Mouse (Mus musculus) T-helper 1 cell (primary cell): Measurements from ENCODE around the gene Usp29.
"Not testable (repeated sequence)": the region's sequence is repeated elsewhere in the genome, so short reads cannot be mapped to it uniquely, and the experiment has no call there.

Experiments used
- in situ Hi-C: fragments of 300-600 bp; cut with MboI, MseI; formaldehyde crosslinking; loops from one replicate; pipeline ENCODE4 v1.15.1; 2025; ENCODE audit warnings: high pct_unique_total_duplicates

The Usp29 gene

DNA sequence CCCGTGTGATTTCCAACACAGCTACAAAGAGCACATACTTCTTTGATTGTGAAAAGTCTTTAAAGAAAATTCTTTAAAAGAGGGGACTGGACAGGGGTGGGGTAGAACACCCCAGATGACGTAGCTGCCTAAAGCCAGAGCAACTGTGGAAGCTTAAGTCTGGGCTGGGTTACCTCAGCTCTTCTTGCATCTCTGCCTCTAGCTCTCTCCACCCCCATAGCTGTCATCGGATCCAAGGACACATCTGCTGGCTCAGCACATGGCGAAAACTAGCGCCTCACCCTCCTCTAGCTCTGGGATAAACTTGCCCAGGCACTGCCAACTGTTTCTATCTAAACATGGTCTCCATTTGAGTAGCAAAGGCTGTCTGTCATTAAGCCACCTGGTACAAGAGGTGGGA, 34.9 kb downstream of the Usp29 start:
- in situ Hi-C loops = no loop called here

GRCm38 (mm10) chr7:6770286-6770685, 39.9 kb downstream of the Usp29 start:
- in situ Hi-C loops = no loop called here

- in situ Hi-C loops = not testable (repeated sequence)
Measured at GRCm38 (mm10) chr7:6773865-6774413, 43.6 kb downstream of the Usp29 start.

DNA sequence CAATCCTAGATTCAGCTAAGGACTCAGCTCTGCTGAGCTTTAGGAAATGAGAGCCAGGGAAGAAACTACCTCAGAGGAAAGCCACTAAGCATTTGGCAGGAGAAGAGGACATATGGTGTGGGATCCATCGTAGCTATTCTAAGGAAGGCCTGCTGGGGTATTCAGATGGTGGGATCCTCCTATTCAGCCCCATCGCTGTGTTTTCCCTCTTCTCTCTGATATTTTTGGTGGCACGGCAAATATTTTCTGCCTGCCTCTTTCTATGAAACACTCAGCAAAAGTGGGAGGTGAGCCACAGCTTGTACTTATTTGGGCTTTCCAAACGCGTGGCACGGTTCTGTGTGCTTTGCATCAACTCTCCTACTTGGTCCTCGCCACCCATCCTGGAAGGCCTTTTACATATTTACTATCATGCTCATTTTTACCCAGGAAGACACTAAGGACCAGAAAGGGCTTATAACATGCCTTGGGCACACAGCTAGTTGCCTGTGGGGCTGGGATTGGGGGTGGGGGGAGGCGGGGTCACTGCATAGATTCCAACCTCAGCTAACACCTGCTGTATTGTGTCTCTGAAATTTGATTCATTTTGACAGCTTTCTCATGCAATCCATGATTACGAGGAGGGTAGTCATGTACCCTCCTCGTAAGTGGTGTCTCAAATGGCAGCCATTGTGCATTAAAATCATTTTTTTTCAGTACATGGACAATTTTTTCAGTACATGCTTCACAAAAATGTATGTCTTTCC, 46.1 kb downstream of the Usp29 start:
- in situ Hi-C loops = no loop called here

DNA sequence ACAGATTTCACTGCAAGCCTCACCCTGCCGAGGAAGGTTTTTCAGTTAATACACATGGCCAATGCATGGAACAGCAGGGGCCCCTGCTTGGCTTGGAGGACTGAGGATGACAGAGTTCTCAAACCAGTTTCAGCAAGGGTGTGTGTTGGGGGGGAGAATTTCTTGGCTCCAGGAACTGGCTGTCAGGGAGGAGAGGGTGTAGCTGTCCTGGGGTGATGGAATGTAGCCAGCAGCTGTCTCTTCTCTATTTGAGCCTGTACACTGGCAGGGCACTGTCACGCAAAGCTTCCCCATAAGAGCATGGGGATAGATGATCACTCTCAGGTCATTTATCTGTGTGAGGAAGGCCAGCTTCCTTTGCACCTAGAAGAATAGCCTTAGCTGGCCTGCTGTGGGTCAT, 46.7 kb downstream of the Usp29 start:
- in situ Hi-C loops = no loop called here

GRCm38 (mm10) chr7:6777689-6778088, 47.3 kb downstream of the Usp29 start:
- in situ Hi-C loops = no loop called here

DNA sequence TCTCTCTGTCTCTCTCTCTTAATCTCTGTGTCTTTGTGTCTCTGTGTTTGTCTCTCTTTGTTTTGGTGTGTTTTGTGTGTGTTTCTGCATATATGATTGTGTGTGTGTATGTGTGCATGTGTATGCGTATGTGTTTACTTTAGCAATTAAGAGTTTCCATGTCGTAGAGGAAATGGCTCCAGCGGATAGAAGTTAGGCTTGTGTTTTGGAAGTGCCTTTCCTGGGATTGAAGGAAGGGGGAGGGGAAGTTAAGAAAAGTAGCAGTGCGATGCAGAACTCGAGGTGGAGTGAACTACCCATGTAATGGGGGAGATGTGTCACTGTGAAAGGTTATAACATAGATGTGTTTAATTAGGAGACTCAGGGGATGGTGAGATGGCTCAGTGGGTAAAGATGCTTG, 48.8 kb downstream of the Usp29 start:
- in situ Hi-C loops = no loop called here

DNA sequence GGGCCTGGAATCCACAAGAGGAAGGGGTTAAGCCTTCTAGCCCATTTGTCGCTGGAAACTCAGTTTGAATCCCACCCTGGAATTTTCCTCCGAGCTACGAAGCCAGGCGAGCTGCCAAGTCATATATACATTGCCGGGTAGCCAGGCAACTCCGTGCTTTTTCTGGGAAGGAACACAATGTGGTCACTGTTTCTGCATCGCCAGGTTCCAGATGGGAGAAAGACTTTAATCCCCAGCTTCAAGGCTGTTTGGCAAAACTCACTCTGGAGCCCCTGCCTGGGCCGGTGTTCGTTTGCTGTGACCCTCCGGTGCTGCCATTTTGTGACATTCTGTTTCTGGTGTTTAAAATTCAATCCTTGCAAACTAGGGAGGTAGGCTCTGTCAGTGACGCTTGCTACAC, 51.2 kb downstream of the Usp29 start:
- in situ Hi-C loops = no loop called here

DNA sequence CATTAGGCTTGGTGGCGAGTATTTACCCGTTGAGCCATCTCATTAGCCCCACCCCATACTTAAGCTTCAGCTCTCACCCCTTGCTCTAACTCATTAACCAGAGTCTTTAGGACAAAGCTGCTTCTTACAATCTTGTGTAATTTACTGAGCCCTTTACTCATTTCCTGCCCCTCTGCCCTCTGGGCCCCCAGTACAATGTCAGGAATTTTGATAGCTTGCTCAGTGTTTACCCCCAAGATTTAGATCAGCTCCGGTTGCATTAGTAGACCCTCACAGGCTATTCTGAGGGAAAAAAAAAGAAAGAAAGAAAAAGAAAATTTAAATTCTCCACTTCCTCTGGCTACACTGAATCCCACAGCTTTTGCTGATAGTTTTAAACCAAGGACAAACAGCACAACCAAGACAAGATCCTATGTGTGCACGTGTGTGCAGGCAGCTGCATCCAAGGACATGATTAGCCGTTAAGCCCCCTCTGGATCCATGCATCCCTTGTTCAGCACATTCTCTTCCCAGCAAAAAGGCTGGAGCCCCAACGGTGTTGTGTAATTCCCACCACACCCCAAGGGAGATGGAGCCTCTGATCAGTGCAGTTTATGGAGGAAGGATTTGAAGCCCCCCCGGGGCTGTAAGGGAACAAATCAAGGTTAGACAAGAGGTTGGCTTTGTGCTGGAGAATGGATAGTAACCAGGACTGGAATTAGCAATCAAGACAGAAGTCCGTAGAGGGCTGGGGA, 54.1 kb downstream of the Usp29 start:
- in situ Hi-C loops = no loop called here

DNA sequence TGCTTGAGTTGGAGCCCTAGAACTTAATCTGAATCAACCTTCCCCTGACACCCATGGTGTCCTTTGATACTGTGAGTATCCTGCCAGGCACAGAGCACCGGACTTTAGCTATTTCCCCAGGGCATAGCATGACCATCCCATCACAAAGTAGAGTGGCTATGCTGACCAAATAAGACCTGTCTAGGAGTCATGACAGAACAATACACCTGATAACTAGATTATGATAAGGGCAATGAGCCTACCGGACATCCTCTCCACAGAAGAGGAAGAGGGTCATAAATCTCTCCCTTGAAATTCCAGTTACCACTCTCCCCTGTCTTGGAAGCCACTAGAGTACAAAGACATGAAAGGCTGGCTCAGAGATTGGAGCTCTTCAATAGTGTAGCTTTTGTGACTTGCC, 56.6 kb downstream of the Usp29 start:
- in situ Hi-C loops = no loop called here

- in situ Hi-C loops = no loop called here
Measured at GRCm38 (mm10) chr7:6788101-6788500, 57.7 kb downstream of the Usp29 start.

- in situ Hi-C loops = no loop called here
Measured at GRCm38 (mm10) chr7:6791286-6792065, 61.1 kb downstream of the Usp29 start.

DNA sequence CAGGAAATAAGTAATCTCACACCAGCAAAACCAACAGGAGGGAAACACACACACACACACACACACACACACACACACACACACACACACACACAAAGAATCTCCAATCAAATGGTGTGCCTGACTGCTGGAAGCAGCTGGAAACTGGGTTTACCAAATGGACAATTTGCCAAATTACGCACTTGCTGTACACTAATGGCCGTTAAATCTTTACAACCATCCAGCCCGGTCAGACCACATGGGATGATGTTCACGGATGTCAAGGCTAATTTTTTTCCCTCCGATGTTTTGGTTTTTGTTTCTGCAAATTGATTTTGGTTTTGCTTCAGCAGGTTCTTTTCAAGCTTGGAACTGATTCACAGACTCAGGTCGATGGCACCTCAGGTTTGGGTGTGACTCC, 62.9 kb downstream of the Usp29 start:
- in situ Hi-C loops = no loop called here

GRCm38 (mm10) chr7:6793811-6794210, 63.4 kb downstream of the Usp29 start:
- in situ Hi-C loops = no loop called here

DNA sequence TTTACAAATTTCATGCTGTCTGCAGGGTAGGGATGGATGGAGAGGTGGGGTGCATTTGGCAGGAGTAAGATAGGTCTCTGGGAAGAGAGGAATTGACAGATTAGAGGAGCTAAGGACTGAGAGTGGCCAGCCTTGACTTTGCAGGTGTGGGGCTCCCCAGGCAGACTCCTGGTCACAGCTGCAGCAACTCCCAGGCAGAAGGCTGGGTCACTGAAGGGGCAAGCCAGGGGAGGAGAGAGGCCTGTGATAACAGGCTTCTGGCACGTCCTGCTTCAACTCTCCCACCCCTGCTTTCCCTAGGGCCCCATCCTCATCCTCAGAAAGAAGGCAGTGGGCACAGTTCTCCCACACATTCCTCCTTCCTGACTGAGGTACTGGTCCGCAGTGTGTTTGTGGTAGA, 67.0 kb downstream of the Usp29 start:
- in situ Hi-C loops = no loop called here

GRCm38 (mm10) chr7:6799105-6799805, 68.9 kb downstream of the Usp29 start:
- in situ Hi-C loops = no loop called here

DNA sequence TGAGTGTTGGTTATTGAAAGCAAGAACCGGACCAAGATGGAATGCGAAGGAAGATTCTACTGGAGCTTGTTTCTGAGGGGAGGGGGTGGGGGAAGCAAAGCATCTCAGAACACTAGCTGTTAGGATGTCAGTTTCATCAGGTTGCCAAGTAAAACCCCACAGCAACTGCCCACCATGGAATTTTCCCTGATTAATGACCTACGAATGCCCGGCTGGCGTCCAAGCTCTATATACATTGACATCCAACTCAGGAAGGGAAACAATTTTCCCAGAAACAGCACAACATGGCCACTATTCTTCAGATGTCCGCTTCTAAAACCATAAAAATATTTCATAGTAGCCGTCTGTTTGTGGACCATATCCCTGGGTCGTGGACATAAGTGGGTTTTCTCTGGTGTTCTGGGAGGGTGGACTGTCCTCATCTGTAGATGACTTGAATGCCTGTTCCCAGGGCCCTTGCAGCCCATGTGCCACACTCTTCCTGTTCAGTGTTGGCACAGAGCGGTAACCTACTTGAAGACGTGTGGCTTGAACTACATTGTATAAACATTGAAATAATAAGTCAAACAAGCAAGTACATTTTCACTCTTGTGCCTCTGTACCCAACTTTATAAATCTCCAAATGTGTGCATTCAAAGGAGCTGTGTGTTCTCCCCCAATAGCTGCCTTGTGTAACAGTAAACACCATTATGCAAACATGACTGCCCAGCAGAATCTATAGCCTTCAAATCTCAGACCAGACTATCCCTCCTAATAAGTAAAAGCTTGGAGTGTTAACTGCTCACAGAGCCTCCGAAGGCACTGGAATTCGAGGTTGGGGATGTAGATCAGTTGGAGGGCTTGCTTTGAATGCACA, 70.4 kb downstream of the Usp29 start:
- in situ Hi-C loops = no loop called here

DNA sequence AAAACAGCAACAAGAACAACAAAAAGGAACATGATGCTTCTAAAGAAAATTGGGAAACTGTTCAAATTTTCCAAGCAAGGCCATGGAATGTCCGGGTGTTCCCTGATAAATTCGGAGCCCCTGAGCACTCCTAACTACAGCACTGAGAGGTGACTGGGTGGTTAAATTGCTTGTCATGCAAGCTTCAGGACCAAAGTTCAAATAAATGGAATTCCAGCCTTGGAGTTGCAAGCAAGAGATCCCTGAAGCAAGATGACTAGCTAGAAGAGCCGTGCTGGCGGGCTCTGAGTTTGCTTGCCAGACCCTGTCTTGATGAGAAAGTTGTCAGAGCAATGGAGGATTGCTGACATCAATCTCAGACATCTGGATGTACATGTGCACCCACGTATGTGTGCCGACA, 71.3 kb downstream of the Usp29 start:
- in situ Hi-C loops = no loop called here

DNA sequence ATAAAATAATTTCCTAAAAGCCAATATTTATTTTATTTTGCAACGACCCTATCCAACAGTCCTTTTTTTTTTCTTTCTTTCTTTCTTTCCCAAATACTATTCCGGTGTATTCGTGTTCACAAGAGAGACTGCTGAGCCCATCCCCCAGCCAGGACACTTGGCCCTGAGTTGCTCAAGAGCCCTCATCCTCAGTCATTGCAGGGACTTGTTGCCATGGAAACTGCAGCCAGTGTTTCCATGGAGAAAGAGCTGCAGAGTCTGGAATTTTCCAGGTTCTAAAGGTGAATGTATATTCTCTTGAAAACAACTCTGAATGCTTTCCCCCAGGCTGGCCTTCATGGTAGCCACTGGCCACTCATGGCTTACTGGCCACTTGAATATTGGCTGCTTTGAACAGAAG, 80.2 kb downstream of the Usp29 start:
- in situ Hi-C loops = no loop called here

DNA sequence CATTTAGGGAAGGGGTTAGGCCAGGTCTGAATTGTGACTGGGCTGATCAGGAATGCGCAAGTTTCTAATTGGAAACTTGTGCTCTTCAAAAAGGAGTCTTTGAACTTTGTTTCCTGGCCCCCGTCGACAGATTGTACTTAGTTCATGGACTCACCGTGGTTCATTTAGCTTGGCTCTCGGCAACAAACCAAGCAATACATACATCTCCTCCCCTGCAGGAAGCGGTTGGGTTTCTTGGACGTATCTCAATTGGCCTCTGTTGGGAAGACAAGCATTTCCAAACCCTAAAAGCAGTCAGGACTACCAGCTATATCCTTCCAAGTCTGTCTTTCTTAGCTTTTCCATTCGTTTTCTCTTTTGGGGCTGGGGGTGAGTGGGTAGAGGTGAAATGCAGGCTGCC, 84.6 kb downstream of the Usp29 start:
- in situ Hi-C loops = no loop called here
